Mouse (Mus musculus) forebrain, embryonic 15.5 days (tissue): ENCODE data around the gene Serpinh1. TPM values are rescaled to one million over a fixed set of nuclear protein-coding genes. Genes with fewer than 3 reads are reported as not detected.
A peak's percentile ranks its signal among the peaks of the same experiment; 100 is the strongest.

Source experiments
- ATAC-seq: fragments of 200-750 bp; cut with Nextera tagmentation; replicated peaks from 2 replicates; pipeline ENCODE4 v1.8.0; 2017; ENCODE audit warnings: mild to moderate bottlenecking, moderate TSS enrichment, moderate library complexity
- H3K27ac ChIP-seq: fragments of 300-500 bp; sonication (generic); replicated peaks from 2 replicates; pipeline ENCODE4 v1.5.1; 2015; ENCODE audit warnings: mild to moderate bottlenecking, inconsistent platforms
- H3K27me3 ChIP-seq: fragments of 300-500 bp; sonication (generic); 2 replicates; pipeline ENCODE4 v1.6.1; 2015; ENCODE audit warnings: inconsistent platforms
- H3K36me3 ChIP-seq: fragments of 300-500 bp; sonication (generic); 2 replicates; pipeline ENCODE4 v1.6.1; 2015; ENCODE audit warnings: mild to moderate bottlenecking, inconsistent platforms
- H3K4me1 ChIP-seq: fragments of 300-500 bp; sonication (generic); 2 replicates; pipeline ENCODE4 v1.6.1; 2015; ENCODE audit warnings: inconsistent platforms
- H3K4me2 ChIP-seq: fragments of 300-500 bp; sonication (generic); replicated peaks from 2 replicates; pipeline ENCODE4 v1.6.1; 2015; ENCODE audit warnings: mild to moderate bottlenecking, inconsistent platforms
- H3K4me3 ChIP-seq: fragments of 300-500 bp; sonication (generic); 2 replicates; pipeline ENCODE4 v1.5.1; 2015; ENCODE audit warnings: mild to moderate bottlenecking, inconsistent platforms
- H3K9ac ChIP-seq: fragments of 300-500 bp; sonication (generic); replicated peaks from 2 replicates; pipeline ENCODE4 v1.6.1; 2015; ENCODE audit warnings: mild to moderate bottlenecking, inconsistent platforms
- H3K9me3 ChIP-seq: fragments of 300-500 bp; sonication (generic); 2 replicates; pipeline ENCODE4 v1.6.1; 2016; ENCODE audit warnings: inconsistent platforms
- WGBS: fragments of 180-500 bp; shearing (Covaris S2); methylation state at CpG from one replicate; pipeline ENCODE4 v1.1.7; 2015; ENCODE audit warnings: mixed read lengths; 5-methylcytosine and 5-hydroxymethylcytosine counted together
- polyA plus RNA-seq: library from polyadenylated mRNA; unstranded; fragments of >200 nt; fragmentation: Nextera tagmentation; extraction: Ambion mirVana; gene quantifications from 2 replicates; pipeline ENCODE4 v1.2.1, GENCODE M21; 2015

Serpinh1 gene
- polyA plus RNA-seq, 1 experiment from 2014 or later: 210 TPM

DNA sequence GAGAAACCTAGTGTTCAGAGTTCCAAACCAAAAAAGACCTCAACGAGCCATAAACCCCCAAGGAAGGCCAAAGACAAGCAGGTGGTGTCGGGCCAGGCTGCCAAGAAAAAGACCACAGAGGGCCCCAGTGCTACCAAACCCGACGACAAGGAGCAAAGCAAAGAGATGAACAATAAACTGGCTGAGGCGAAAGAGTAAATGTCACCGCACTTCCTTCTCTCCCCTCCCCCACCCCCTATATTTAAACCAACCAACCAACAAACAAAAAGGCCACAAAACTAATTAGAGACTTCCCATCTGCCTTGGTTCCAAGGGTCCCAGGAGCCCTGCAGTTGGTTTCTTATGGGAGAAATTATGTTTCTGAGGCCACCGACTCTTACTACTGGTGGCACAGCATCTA lies 35.6 kb downstream of the Serpinh1 start:
- ATAC-seq: no peak
- Histone ChIP-seq H3K4me1 (peaks cover 20% of the 10 kb centered on the region), H3K36me3 (peaks cover 14% of the 10 kb centered on the region; the same call in 1 of the 2 replicates)

DNA sequence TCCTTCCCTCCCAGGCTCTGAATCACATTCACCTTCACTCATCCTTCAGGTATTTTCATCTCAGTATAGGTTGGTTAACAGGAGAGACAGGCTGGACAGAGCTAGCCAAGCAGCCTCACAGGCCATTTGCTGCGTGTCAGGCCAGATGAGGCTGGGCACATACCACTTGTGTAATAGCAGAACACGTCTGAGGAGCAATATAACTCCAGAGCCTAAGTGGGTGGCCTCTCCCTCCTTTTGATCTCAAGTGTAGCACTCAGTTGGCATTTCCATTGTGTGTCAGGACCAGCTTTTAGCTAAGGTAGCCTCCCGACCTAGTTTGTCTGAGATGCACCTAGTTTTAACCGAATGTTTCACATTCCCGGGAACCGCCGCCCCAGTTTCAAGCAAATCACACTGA lies 36.8 kb downstream of the Serpinh1 start:
- H3K27ac ChIP-seq: no peak overlapping the region
- peaks cover 32% of the 10 kb centered on the region for H3K4me1 ChIP-seq
- no peaks in the 10 kb centered on the region for H3K9me3 ChIP-seq
- ATAC-seq: no peak
- H3K9ac ChIP-seq: no peak overlapping the region
- peaks cover 14% of the 10 kb centered on the region; the same call in 1 of the 2 replicates for H3K36me3 ChIP-seq
- no peak overlapping the region for H3K4me2 ChIP-seq
- 83% methylated on average over 7 of the region's 7 CpGs for WGBS
- no peaks in the 10 kb centered on the region for H3K27me3 ChIP-seq
- no peak overlapping the region for H3K4me3 ChIP-seq

More for the DNA sequence above, 35.6 kb downstream of the Serpinh1 start:
- Histone ChIP-seq H3K27ac (no peak overlapping the region), H3K9me3 (no peaks in the 10 kb centered on the region), H3K9ac (no peak overlapping the region), H3K4me3 (no peak overlapping the region), H3K4me2 (no peak overlapping the region), H3K27me3 (no peaks in the 10 kb centered on the region)
- 76% methylated on average over 7 of the region's 7 CpGs for WGBS

DNA sequence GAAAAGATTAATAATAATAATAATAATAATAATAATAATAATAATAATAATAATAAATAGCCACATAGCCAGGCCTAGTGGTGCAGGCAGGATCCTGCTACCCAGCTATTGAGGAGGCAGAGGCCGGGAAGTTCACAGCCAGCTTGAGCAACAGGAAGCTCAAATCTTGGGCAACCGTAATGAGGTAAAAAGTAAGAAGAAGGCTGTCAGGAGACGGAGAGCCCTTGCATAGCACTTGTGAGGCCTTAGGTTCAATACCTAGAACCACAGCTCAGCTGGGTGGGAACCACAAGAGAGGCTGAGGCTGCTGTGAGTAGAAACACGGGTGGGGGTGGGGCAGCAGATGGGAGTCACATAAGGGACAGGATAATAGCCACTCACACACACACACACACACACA lies 38.5 kb downstream of the Serpinh1 start:
- WGBS: 84% methylated on average over 4 of the region's 4 CpGs
- no peak overlapping the region for H3K4me2 ChIP-seq
- H3K9ac ChIP-seq: no peak overlapping the region
- no peaks in the 10 kb centered on the region for H3K9me3 ChIP-seq
- no peak overlapping the region for H3K4me3 ChIP-seq
- H3K4me1 ChIP-seq: peaks cover 30% of the 10 kb centered on the region
- no peaks in the 10 kb centered on the region for H3K27me3 ChIP-seq
- H3K27ac ChIP-seq: no peak overlapping the region
- H3K36me3 ChIP-seq: peaks cover 14% of the 10 kb centered on the region; the same call in 1 of the 2 replicates
- no peak for ATAC-seq

- Histone ChIP-seq H3K4me3 (no peak overlapping the region), H3K4me2 (no peak overlapping the region), H3K36me3 (peaks cover 14% of the 10 kb centered on the region; the same call in 1 of the 2 replicates), H3K9ac (no peak overlapping the region), H3K4me1 (peaks cover 30% of the 10 kb centered on the region), H3K27ac (peak overlapping the region; percentile 88), H3K27me3 (no peaks in the 10 kb centered on the region), H3K9me3 (no peaks in the 10 kb centered on the region)
- 0 out of 2 replicates have a peak, but pooled peaks have one; percentile 30 for ATAC-seq
- 58% methylated on average over 8 of the region's 8 CpGs for WGBS
Measured at GRCm38 (mm10) chr7:99313253-99313652, 39.8 kb downstream of the Serpinh1 start.

- peak; percentile 81 for ATAC-seq
- peak overlapping the region; percentile 20 for H3K4me2 ChIP-seq
Measured at GRCm38 (mm10) chr7:99312671-99313143, 40.3 kb downstream of the Serpinh1 start.

GRCm38 (mm10) chr7:99312058-99312457 lies 41.0 kb downstream of the Serpinh1 start:
- Histone ChIP-seq H3K9ac (0 out of 2 replicates have a peak overlapping the region, but pooled peaks have one; percentile 26), H3K36me3 (peaks cover 11% of the 10 kb centered on the region; the same call in 1 of the 2 replicates), H3K4me2 (no peak overlapping the region), H3K27ac (peak overlapping the region; percentile 88), H3K27me3 (no peaks in the 10 kb centered on the region), H3K4me1 (peaks cover 30% of the 10 kb centered on the region), H3K4me3 (no peak overlapping the region), H3K9me3 (no peaks in the 10 kb centered on the region)
- ATAC-seq: peak; percentile 53
- WGBS: 47% methylated on average over 4 of the region's 4 CpGs

More at GRCm38 (mm10) chr7:99312671-99313143, 40.3 kb downstream of the Serpinh1 start:
- Histone ChIP-seq H3K27ac (peak overlapping the region; percentile 88), H3K9ac (0 out of 2 replicates have a peak overlapping the region, but pooled peaks have one; percentile 26), H3K27me3 (no peaks in the 10 kb centered on the region), H3K4me1 (peaks cover 30% of the 10 kb centered on the region), H3K4me3 (no peak overlapping the region), H3K36me3 (peaks cover 14% of the 10 kb centered on the region; the same call in 1 of the 2 replicates), H3K9me3 (no peaks in the 10 kb centered on the region)
- WGBS: 20% methylated on average over 8 of the region's 8 CpGs

GRCm38 (mm10) chr7:99311433-99311832 lies 41.6 kb downstream of the Serpinh1 start:
- Histone ChIP-seq H3K9me3 (no peaks in the 10 kb centered on the region), H3K4me2 (no peak overlapping the region), H3K36me3 (peaks cover 5% of the 10 kb centered on the region; the same call in 1 of the 2 replicates), H3K4me1 (peaks cover 34% of the 10 kb centered on the region), H3K9ac (no peak overlapping the region), H3K27me3 (no peaks in the 10 kb centered on the region), H3K4me3 (no peak overlapping the region), H3K27ac (peak overlapping the region; percentile 88)
- no peak for ATAC-seq
- 42% methylated on average over 7 of the region's 7 CpGs for WGBS

DNA sequence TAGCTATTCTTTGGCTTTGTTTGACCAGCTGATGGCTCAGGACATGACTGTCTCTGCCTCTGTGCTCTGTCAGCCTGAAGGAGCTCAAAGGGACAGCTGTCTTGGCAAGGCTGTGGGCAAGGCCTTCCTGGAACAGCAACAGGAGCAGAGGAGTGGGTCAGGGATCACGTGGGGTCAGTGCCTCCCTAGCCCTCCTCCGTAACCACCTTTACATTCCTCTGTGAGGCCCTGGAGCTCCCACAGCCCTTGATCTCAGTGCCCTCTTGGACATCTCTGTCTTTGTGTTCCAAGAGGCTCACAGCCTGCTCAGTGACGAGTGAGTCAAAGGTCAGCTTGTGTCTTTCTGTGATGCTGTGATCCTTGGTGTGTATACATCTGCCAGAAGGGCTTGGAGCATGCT lies 46.4 kb downstream of the Serpinh1 start:
- WGBS: 40% methylated on average over 3 of the region's 3 CpGs
- peaks cover 29% of the 10 kb centered on the region for H3K4me1 ChIP-seq
- H3K27me3 ChIP-seq: no peaks in the 10 kb centered on the region
- H3K9me3 ChIP-seq: no peaks in the 10 kb centered on the region
- no peak for ATAC-seq
- H3K27ac ChIP-seq: 0 out of 2 replicates have a peak overlapping the region, but pooled peaks have one; percentile 19
- H3K36me3 ChIP-seq: no peaks in the 10 kb centered on the region
- H3K9ac ChIP-seq: no peak overlapping the region
- no peak overlapping the region for H3K4me3 ChIP-seq
- H3K4me2 ChIP-seq: no peak overlapping the region

DNA sequence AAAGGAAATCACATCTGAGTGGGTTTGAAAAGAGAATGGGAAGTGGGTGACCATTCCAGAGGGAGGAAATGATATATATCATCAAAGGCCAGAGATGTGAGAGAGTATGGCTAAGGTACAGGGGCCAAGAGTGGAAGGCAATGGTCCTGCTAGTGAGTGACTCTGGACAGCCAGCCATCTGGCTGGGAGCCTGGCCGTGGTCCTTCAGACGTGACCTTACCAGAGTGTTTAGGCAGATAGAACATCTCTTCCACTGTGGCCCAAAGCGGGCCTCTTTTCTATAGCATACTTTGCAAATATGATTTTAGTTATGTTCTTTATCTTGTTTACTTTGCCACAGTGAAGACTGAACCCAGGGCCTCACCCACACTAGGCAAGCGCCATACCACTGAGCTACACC lies 47.4 kb downstream of the Serpinh1 start:
- H3K4me1 ChIP-seq: peaks cover 25% of the 10 kb centered on the region
- WGBS: 92% methylated on average over 4 of the region's 4 CpGs
- no peak overlapping the region for H3K27ac ChIP-seq
- H3K36me3 ChIP-seq: no peaks in the 10 kb centered on the region
- H3K4me2 ChIP-seq: no peak overlapping the region
- ATAC-seq: no peak
- no peak overlapping the region for H3K4me3 ChIP-seq
- no peaks in the 10 kb centered on the region for H3K9me3 ChIP-seq
- no peak overlapping the region for H3K9ac ChIP-seq
- H3K27me3 ChIP-seq: no peaks in the 10 kb centered on the region

- H3K4me2 ChIP-seq: no peak overlapping the region
Measured at GRCm38 (mm10) chr7:99304949-99305372, 48.1 kb downstream of the Serpinh1 start.

GRCm38 (mm10) chr7:99304029-99304428 lies 49.0 kb downstream of the Serpinh1 start:
- no peak overlapping the region for H3K9ac ChIP-seq
- no peaks in the 10 kb centered on the region for H3K36me3 ChIP-seq
- no peak overlapping the region for H3K4me2 ChIP-seq
- peak overlapping the region; percentile 25 for H3K27ac ChIP-seq
- no peaks in the 10 kb centered on the region for H3K9me3 ChIP-seq
- ATAC-seq: 0 out of 2 replicates have a peak, but pooled peaks have one; percentile 11
- no peak overlapping the region for H3K4me3 ChIP-seq
- 13% methylated on average over 6 of the region's 6 CpGs for WGBS
- H3K4me1 ChIP-seq: peaks cover 25% of the 10 kb centered on the region
- H3K27me3 ChIP-seq: no peaks in the 10 kb centered on the region

More at GRCm38 (mm10) chr7:99304949-99305372, 48.1 kb downstream of the Serpinh1 start:
- Histone ChIP-seq H3K4me3 (no peak overlapping the region), H3K9me3 (no peaks in the 10 kb centered on the region), H3K4me1 (peaks cover 25% of the 10 kb centered on the region), H3K9ac (no peak overlapping the region), H3K27ac (peak overlapping the region; percentile 25), H3K36me3 (no peaks in the 10 kb centered on the region), H3K27me3 (no peaks in the 10 kb centered on the region)
- ATAC-seq: peak; percentile 37; the same call in 1 of the 2 replicates
- WGBS: 62% methylated on average over 5 of the region's 5 CpGs

DNA sequence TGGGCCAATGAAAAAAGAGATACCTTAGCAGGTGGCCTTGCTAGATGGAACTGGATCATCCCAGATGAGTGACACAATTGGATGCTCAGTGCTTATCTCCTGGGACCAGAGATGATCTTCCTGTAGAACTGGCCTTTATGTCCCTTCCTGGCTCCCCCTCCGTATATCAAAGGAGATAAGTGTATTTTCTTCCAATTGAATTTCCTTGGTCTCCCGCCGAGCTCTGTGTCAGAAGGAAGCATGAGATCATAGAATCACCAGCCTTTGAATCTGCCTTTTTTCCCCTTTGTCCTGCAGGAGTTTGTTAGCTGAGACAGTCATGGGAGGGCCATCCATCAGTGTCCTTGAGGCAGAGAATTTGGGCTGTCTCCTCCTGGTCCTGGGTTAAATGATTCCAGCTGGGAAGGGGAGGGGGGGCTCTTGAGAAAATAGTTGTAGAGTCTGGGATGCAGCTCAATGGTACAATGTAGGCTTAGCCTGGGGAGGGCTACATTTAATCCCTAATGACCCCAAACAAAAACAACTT lies 52.3 kb downstream of the Serpinh1 start:
- ATAC-seq: no peak
- no peak overlapping the region for H3K4me3 ChIP-seq
- H3K4me2 ChIP-seq: no peak overlapping the region
- WGBS: 77% methylated on average over 3 of the region's 3 CpGs
- no peaks in the 10 kb centered on the region for H3K9me3 ChIP-seq
- no peaks in the 10 kb centered on the region for H3K36me3 ChIP-seq
- no peaks in the 10 kb centered on the region for H3K27me3 ChIP-seq
- H3K27ac ChIP-seq: no peak overlapping the region
- H3K9ac ChIP-seq: no peak overlapping the region
- H3K4me1 ChIP-seq: peaks cover 19% of the 10 kb centered on the region
